Mouse (Mus musculus): ENCODE results near the gene Pak1.

- TF ChIP-seq CTCF (IDR thresholded peaks at IDR 0.05; ENCODE audit: control insufficient read depth, insufficient read depth, insufficient read length) (no peak), USF1 (IDR thresholded peaks at IDR 0.05; ENCODE audit: low read depth) (no peak), MYOG (IDR thresholded peaks at IDR 0.05; ENCODE audit: control insufficient read depth, extremely low read depth, insufficient read length) (no peak)
Observed at GRCm38 (mm10) chr7:97767841-97768240, 20.5 kb upstream of the Pak1 start.

Data from C2C12 (cell line).